Mouse (Mus musculus): ENCODE measurements around the gene Prickle2.

DNA sequence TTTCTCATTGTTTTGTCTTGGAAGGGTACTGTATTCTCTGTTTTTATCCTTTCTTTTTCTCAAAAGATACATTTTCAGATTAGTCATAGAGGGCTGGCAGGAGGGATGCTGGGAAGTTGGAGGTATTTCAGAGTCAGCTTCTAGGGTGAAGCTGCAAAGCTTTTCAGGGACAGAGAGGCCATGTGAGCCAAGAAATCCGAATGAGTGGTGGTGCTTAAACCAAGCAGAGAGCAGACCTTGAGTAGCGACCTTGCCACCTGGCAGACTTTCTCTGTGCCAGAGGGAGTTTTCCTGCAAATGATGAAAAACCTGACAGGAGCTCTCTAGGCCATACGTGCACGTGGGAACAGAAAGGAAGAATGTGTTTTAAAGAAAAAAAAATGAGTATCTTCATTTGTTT, 130.7 kb downstream of the Prickle2 start:
- TF ChIP-seq CTCF (IDR thresholded peaks at IDR 0.05; ENCODE audit: low read depth, low read length) (no peak), TAL1 (conservative IDR thresholded peaks at IDR 0.05; ENCODE audit: low read depth, low read length) (no peak)

Data from G1E (cell line).